Mouse (Mus musculus) liver, embryonic 14.5 days (tissue): ENCODE data around the gene Banf2. TPM values are rescaled to one million over a fixed set of nuclear protein-coding genes. Genes with fewer than 3 reads are reported as not detected.

Experiments
- ATAC-seq: fragments of 200-750 bp; cut with Nextera tagmentation; 2 replicates; pipeline ENCODE4 v1.8.0; 2017; ENCODE audit warnings: moderate number of reproducible peaks, mild to moderate bottlenecking, moderate library complexity; ENCODE audit not compliant: insufficient read depth
- DNase-seq, 3 experiments: peaks; one replicate each; pipeline ENCODE4 v3.0.0-alpha.2; 2012 to 2013; ENCODE audit warnings: low read depth in 3 of 3, low spot score in 3 of 3
- H3K27ac ChIP-seq: fragments of 300-500 bp; sonication (generic); 2 replicates; pipeline ENCODE4 v1.5.1; 2014; ENCODE audit warnings: moderate library complexity, mild to moderate bottlenecking, control low read depth, inconsistent platforms
- H3K27me3 ChIP-seq: fragments of 300-500 bp; sonication (generic); 2 replicates; pipeline ENCODE4 v1.6.1; 2014; ENCODE audit warnings: mild to moderate bottlenecking, low read length, moderate library complexity; ENCODE audit not compliant: control insufficient read depth, insufficient read depth
- H3K36me3 ChIP-seq: fragments of 300-500 bp; sonication (generic); replicated peaks from 2 replicates; pipeline ENCODE4 v1.6.1; 2014; ENCODE audit warnings: low read depth; ENCODE audit not compliant: control insufficient read depth, insufficient read depth
- H3K4me1 ChIP-seq, 2 experiments: fragments of 200-500 bp in 1 of 2; fragments of 300-500 bp in 1 of 2; sonication (generic) in 1 of 2; replicated peaks; 2 replicates each; pipeline ENCODE4 v1.6.1; 2012 to 2014; ENCODE audit warnings: antibody characterized with exemption in 1 of 2, inconsistent platforms in 1 of 2, low read length in 1 of 2; ENCODE audit not compliant: control insufficient read depth in 2 of 2, insufficient read depth in 2 of 2
- H3K4me2 ChIP-seq: fragments of 300-500 bp; sonication (generic); 2 replicates; pipeline ENCODE4 v1.6.1; 2014; ENCODE audit warnings: low read depth, mild to moderate bottlenecking, control low read depth, moderate library complexity
- H3K4me3 ChIP-seq, 2 experiments: fragments of 200-500 bp in 1 of 2; fragments of 300-500 bp in 1 of 2; sonication (generic) in 1 of 2; 2 replicates each; pipeline ENCODE4 v1.5.1; 2012 to 2014; ENCODE audit warnings: low read depth in 2 of 2, low read length in 2 of 2, mild to moderate bottlenecking in 2 of 2, control low read depth in 1 of 2, inconsistent platforms in 1 of 2, moderate library complexity in 1 of 2; ENCODE audit not compliant: insufficient read depth in 1 of 2
- H3K9ac ChIP-seq: fragments of 300-500 bp; sonication (generic); replicated peaks from 2 replicates; pipeline ENCODE4 v1.6.1; 2014; ENCODE audit warnings: mild to moderate bottlenecking, control low read depth, moderate library complexity
- H3K9me3 ChIP-seq: fragments of 300-500 bp; sonication (generic); 2 replicates; pipeline ENCODE4 v1.6.1; 2016; ENCODE audit warnings: low read length, mixed read lengths; ENCODE audit not compliant: control insufficient read depth
- CTCF ChIP-seq: IDR thresholded peaks from 2 replicates; pipeline ENCODE4 v1.5.1; 2016; ENCODE audit warnings: antibody characterized with exemption, low read depth, control low read depth
- EP300 ChIP-seq: IDR thresholded peaks from 2 replicates; pipeline ENCODE4 v1.6.1; 2016; ENCODE audit warnings: antibody characterized with exemption, low read depth
- WGBS: fragments of 180-500 bp; shearing (Covaris S2); extraction: QIAGEN DNeasy Blood & Tissue Kit; methylation state at CpG from one replicate; pipeline ENCODE4 v1.1.7; 2014; ENCODE audit not compliant: insufficient replicate concordance; 5-methylcytosine and 5-hydroxymethylcytosine counted together
- polyA plus RNA-seq, 2 experiments: library from polyadenylated mRNA; depleted of rRNA in 1 of 2; stranded (reverse) in 1 of 2; unstranded in 1 of 2; fragments of >200 nt; fragmentation: Nextera tagmentation in 1 of 2; extraction: Ambion mirVana in 1 of 2; gene quantifications; 2 replicates each; pipeline versions ENCODE4 v1.2.1 to v1.2.3; 2012 to 2014

Gene Banf2
- polyA plus RNA-seq, 2 experiments: not detected

DNA sequence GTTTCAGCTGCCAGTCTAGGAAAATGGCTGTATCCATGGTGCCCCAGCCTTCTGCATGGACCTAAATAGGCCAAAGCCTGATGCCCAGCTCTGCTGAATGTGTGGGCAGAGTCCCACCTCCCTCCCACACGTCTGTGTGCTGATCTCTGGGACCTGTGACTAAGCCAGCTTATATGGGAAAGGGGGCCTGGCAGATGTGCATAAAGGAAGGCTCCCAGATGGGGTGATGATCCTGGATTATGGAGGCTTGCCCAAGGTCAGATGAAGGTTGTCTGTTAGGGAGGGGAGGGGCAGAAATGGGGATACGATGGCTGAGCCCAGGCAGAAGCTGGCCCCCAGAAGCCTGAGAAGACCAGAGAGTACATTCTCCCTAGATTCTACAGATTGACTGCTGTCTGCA lies 85.2 kb downstream of the Banf2 start:
- Histone ChIP-seq H3K36me3 (no peaks in the 10 kb centered on the region), H3K9ac (no peak overlapping the region), H3K27ac (no peak overlapping the region), H3K27me3 (no peaks in the 10 kb centered on the region), H3K4me1 (no peaks in the 10 kb centered on the region), H3K4me3 (no peak overlapping the region), H3K9me3 (no peaks in the 10 kb centered on the region), H3K4me2 (no peak overlapping the region)
- TF ChIP-seq EP300 (no peak), CTCF (no peak)
- DNase-seq (no peak), ATAC-seq (no peak)
- WGBS: 58% methylated on average over 2 of the region's 2 CpGs

DNA sequence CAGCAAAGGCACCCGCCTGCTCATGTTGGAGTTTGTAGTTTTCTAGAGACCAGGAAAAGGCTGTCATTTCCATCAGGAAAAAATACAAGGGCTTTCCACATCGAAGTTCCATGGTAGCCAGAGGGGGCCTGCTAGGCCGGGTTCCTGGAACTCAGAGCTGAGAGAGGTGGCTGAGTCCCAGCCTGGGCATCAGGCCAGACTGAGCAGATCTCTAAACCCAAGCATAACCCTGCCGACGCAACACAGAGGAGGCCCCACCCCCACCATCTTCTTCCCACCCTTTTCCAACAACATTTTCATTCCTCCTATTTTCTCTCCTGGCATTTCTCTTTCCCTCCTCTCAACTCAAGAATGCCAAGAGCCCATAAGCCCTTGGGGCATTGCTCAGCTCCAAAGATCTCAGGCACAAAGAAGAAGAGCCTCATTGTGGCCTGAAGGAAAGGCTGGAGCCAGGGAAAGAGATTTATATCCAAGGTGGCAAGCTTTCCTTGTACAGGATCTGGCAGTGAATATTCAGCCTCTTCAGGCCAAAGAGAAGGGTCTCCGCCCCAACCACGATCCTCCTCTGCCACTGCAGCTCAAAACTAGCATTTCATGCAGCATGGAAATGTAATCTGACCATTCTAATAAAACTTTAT lies 87.4 kb downstream of the Banf2 start:
- Histone ChIP-seq H3K9me3 (no peaks in the 10 kb centered on the region), H3K4me3 (no peak overlapping the region), H3K4me2 (no peak overlapping the region), H3K27me3 (no peaks in the 10 kb centered on the region), H3K27ac (no peak overlapping the region), H3K36me3 (no peaks in the 10 kb centered on the region), H3K9ac (no peak overlapping the region), H3K4me1 (no peaks in the 10 kb centered on the region)
- ATAC-seq: no peak
- WGBS: 64% methylated on average over 7 of the region's 7 CpGs
- no peak for DNase-seq
- TF ChIP-seq EP300: no peak
- TF ChIP-seq CTCF: no peak

DNA sequence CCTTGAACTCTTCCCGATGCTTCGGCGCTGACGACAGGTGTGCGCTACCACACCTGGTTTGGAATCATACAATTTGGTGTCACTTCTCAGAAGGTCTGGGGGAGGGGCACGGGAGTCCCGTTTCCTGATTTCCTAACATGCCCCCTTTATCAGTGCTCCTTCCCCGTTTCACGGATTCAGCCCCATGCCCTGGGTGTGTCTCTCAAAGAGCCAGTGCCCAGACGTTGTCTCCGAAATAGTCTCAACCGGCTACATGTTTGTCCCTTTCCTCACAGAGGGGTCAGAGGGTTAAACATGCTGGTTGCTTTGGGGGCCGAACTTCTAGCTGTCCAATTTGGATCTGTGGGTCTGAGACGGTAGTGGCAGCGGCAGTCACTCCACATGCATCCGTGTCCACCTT lies 89.2 kb downstream of the Banf2 start:
- no peaks in the 10 kb centered on the region for H3K27me3 ChIP-seq
- ATAC-seq (no peak), DNase-seq (no peak)
- H3K36me3 ChIP-seq: no peaks in the 10 kb centered on the region
- no peaks in the 10 kb centered on the region for H3K4me1 ChIP-seq
- no peak overlapping the region for H3K4me2 ChIP-seq
- TF ChIP-seq EP300 (no peak), CTCF (no peak)
- no peak overlapping the region for H3K27ac ChIP-seq
- 74% methylated on average over 16 of the region's 16 CpGs for WGBS
- no peak overlapping the region for H3K4me3 ChIP-seq
- H3K9me3 ChIP-seq: no peaks in the 10 kb centered on the region
- no peak overlapping the region for H3K9ac ChIP-seq

Other genes with a start within 250 kb of the Banf2 start
- 0.09 and 0.13 TPM in 2 replicates for gene Bfsp1, start 169.9 kb upstream of the Banf2 start, polyA plus RNA-seq (2012; rRNA removed)
- gene Bfsp1, start 169.9 kb upstream of the Banf2 start, polyA plus RNA-seq (2014; fragmentation: Nextera tagmentation; extraction: Ambion mirVana): 0.08 and 0.22 TPM in 2 replicates
- 19.5 and 33.1 TPM in 2 replicates for gene Dstn, start 117.7 kb upstream of the Banf2 start, polyA plus RNA-seq (2012; rRNA removed)
- gene Dstn, start 117.7 kb upstream of the Banf2 start, polyA plus RNA-seq (2014; fragmentation: Nextera tagmentation; extraction: Ambion mirVana): 123 and 129 TPM in 2 replicates
- 40.4 and 83.7 TPM in 2 replicates for gene Rrbp1, start 21.8 kb upstream of the Banf2 start, polyA plus RNA-seq (2012; rRNA removed)
- gene Rrbp1, start 21.8 kb upstream of the Banf2 start, polyA plus RNA-seq (2014; fragmentation: Nextera tagmentation; extraction: Ambion mirVana): 39.6 and 41.2 TPM in 2 replicates
- 4.2 and 5.9 TPM in 2 replicates for gene Mgme1, start 237.6 kb downstream of the Banf2 start, polyA plus RNA-seq (2012; rRNA removed)
- gene Mgme1, start 237.6 kb downstream of the Banf2 start, polyA plus RNA-seq (2014; fragmentation: Nextera tagmentation; extraction: Ambion mirVana): 9.2 TPM in 2 replicates
- gene Snx5, start 237.8 kb downstream of the Banf2 start, polyA plus RNA-seq (2012; rRNA removed): 42.5 and 67.0 TPM in 2 replicates
- 66.3 and 70.6 TPM in 2 replicates for gene Snx5, start 237.8 kb downstream of the Banf2 start, polyA plus RNA-seq (2014; fragmentation: Nextera tagmentation; extraction: Ambion mirVana)